Mouse (Mus musculus): Measurements from ENCODE around the gene Upp2. TPM values are rescaled to one million over a fixed set of nuclear protein-coding genes. Genes with fewer than 3 reads are reported as not detected.

Upp2 gene
- total RNA-seq, 1 experiment: 0.67 TPM

GRCm38 (mm10) chr2:58665081-58665814 lies 98.2 kb downstream of the Upp2 start:
- H3K27ac ChIP-seq (ENCODE audit: insufficient read depth, low read depth, low read length, poor library complexity, severe bottlenecking): no peak overlapping the region
- peaks cover 0 to 8% of the 10 kb centered on the region in 2 experiments; a peak in 1 of 4 replicates for H3K4me1 ChIP-seq (ENCODE audit: control insufficient read depth in 2 of 2, insufficient read depth in 2 of 2, low read length in 2 of 2, poor library complexity in 1 of 2)
- TF ChIP-seq HCFC1 (IDR thresholded peaks at IDR 0.05; ENCODE audit: borderline replicate concordance, insufficient read depth, low read length): no peak
- TF ChIP-seq ZC3H11A (IDR thresholded peaks at IDR 0.05; ENCODE audit: borderline replicate concordance, low read depth, low read length): peak; percentile 38; the same call in 1 of the 2 replicates
- no peak overlapping the region for H3K9ac ChIP-seq (ENCODE audit: insufficient read depth, low read depth, low read length, poor library complexity, severe bottlenecking)
- peak; percentile 68 for DNase-seq (ENCODE audit: low read depth, low spot score)
- H3K9me3 ChIP-seq (ENCODE audit: control insufficient read depth, insufficient read depth, low read depth, low read length): no peaks in the 10 kb centered on the region
- no peak overlapping the region for H3K4me3 ChIP-seq (ENCODE audit: insufficient read depth in 1 of 2, low read depth in 1 of 2, low read length in 2 of 2, poor library complexity in 1 of 2, severe bottlenecking in 1 of 2)
- in situ Hi-C loops (cut with MboI; ENCODE audit: low sequenced_read_pairs in 2 of 2, unreplicated experiment in 2 of 2): loop anchor here (10.0 to 25.0 kb wide), 4 partner anchors 190 to 628 kb away; partner anchors contain the start of genes Cytip (in 1 of the 2) and Gm17409 (in 1 of the 2)
- H3K36me3 ChIP-seq (ENCODE audit: control insufficient read depth, insufficient read depth, low read length, poor library complexity, severe bottlenecking): no peaks in the 10 kb centered on the region

- Histone ChIP-seq H3K9me3 (ENCODE audit: control insufficient read depth, insufficient read depth, low read depth, low read length) (no peaks in the 10 kb centered on the region), H3K9ac (ENCODE audit: insufficient read depth, low read depth, low read length, poor library complexity, severe bottlenecking) (no peak overlapping the region), H3K4me3 (ENCODE audit: insufficient read depth in 1 of 2, low read depth in 1 of 2, low read length in 2 of 2, poor library complexity in 1 of 2, severe bottlenecking in 1 of 2) (no peak overlapping the region), H3K27ac (ENCODE audit: insufficient read depth, low read depth, low read length, poor library complexity, severe bottlenecking) (no peak overlapping the region), H3K36me3 (ENCODE audit: control insufficient read depth, insufficient read depth, low read length, poor library complexity, severe bottlenecking) (no peaks in the 10 kb centered on the region), H3K4me1 (ENCODE audit: control insufficient read depth in 2 of 2, insufficient read depth in 2 of 2, low read length in 2 of 2, poor library complexity in 1 of 2) (peaks cover 0 to 2% of the 10 kb centered on the region in 2 experiments; a peak in 1 of 4 replicates)
- DNase-seq (ENCODE audit: low read depth, low spot score): no peak
- TF ChIP-seq HCFC1 (IDR thresholded peaks at IDR 0.05; ENCODE audit: borderline replicate concordance, insufficient read depth, low read length): no peak
- TF ChIP-seq ZC3H11A (IDR thresholded peaks at IDR 0.05; ENCODE audit: borderline replicate concordance, low read depth, low read length): no peak
- in situ Hi-C loops (cut with MboI; ENCODE audit: low sequenced_read_pairs in 2 of 2, unreplicated experiment in 2 of 2): loop anchor here (10.0 to 25.0 kb wide), 4 partner anchors 192 to 630 kb away; partner anchors contain the start of genes Cytip (in 1 of the 2) and Gm17409 (in 1 of the 2)
Observed at GRCm38 (mm10) chr2:58667298-58667697, 100.2 kb downstream of the Upp2 start.

GRCm38 (mm10) chr2:58667991-58668390 lies 100.9 kb downstream of the Upp2 start:
- no peak overlapping the region for H3K9ac ChIP-seq (ENCODE audit: insufficient read depth, low read depth, low read length, poor library complexity, severe bottlenecking)
- no peaks in the 10 kb centered on the region for H3K36me3 ChIP-seq (ENCODE audit: control insufficient read depth, insufficient read depth, low read length, poor library complexity, severe bottlenecking)
- in situ Hi-C loops (cut with MboI; ENCODE audit: low sequenced_read_pairs in 2 of 2, unreplicated experiment in 2 of 2): loop anchor here (10.0 to 25.0 kb wide), 4 partner anchors 193 to 631 kb away; partner anchors contain the start of genes Cytip (in 1 of the 2) and Gm17409 (in 1 of the 2)
- TF ChIP-seq ZC3H11A (IDR thresholded peaks at IDR 0.05; ENCODE audit: borderline replicate concordance, low read depth, low read length) (peak; percentile 96), MAFK (IDR thresholded peaks at IDR 0.05; ENCODE audit: insufficient read depth, low read depth, low read length) (no peak)
- no peaks in the 10 kb centered on the region for H3K9me3 ChIP-seq (ENCODE audit: control insufficient read depth, insufficient read depth, low read depth, low read length)
- H3K27ac ChIP-seq (ENCODE audit: insufficient read depth, low read depth, low read length, poor library complexity, severe bottlenecking): no peak overlapping the region
- peaks cover 0 to 2% of the 10 kb centered on the region in 2 experiments; a peak in 1 of 4 replicates for H3K4me1 ChIP-seq (ENCODE audit: control insufficient read depth in 2 of 2, insufficient read depth in 2 of 2, low read length in 2 of 2, poor library complexity in 1 of 2)
- no peak overlapping the region for H3K4me3 ChIP-seq (ENCODE audit: insufficient read depth in 1 of 2, low read depth in 1 of 2, low read length in 2 of 2, poor library complexity in 1 of 2, severe bottlenecking in 1 of 2)
- DNase-seq (ENCODE audit: low read depth, low spot score): peak; percentile 47

- H3K9me3 ChIP-seq (ENCODE audit: control insufficient read depth, insufficient read depth, low read depth, low read length): no peaks in the 10 kb centered on the region; the same call in 1 of the 2 replicates
- H3K9ac ChIP-seq (ENCODE audit: insufficient read depth, low read depth, low read length, poor library complexity, severe bottlenecking): no peak overlapping the region
- H3K27ac ChIP-seq (ENCODE audit: insufficient read depth, low read depth, low read length, poor library complexity, severe bottlenecking): no peak overlapping the region
- TF ChIP-seq ZNF384 (IDR thresholded peaks at IDR 0.05; ENCODE audit: low read depth, low read length) (no peak), CHD2 (IDR thresholded peaks at IDR 0.05; ENCODE audit: low read depth, low read length) (no peak), ZC3H11A (IDR thresholded peaks at IDR 0.05; ENCODE audit: borderline replicate concordance, low read depth, low read length) (no peak), HCFC1 (IDR thresholded peaks at IDR 0.05; ENCODE audit: borderline replicate concordance, insufficient read depth, low read length) (no peak), MAFK (IDR thresholded peaks at IDR 0.05; ENCODE audit: insufficient read depth, low read depth, low read length) (no peak)
- in situ Hi-C loops (cut with MboI; ENCODE audit: low sequenced_read_pairs in 2 of 2, unreplicated experiment in 2 of 2): loop anchor here (10.0 to 25.0 kb wide), 4 partner anchors 194 to 632 kb away; partner anchors contain the start of genes Cytip (in 1 of the 2) and Gm17409 (in 1 of the 2)
- DNase-seq (ENCODE audit: low read depth, low spot score): no peak
- H3K4me1 ChIP-seq (ENCODE audit: control insufficient read depth in 2 of 2, insufficient read depth in 2 of 2, low read length in 2 of 2, poor library complexity in 1 of 2): peaks cover 0 to 2% of the 10 kb centered on the region in 2 experiments; a peak in 1 of 4 replicates
- no peak overlapping the region for H3K4me3 ChIP-seq (ENCODE audit: insufficient read depth in 1 of 2, low read depth in 1 of 2, low read length in 2 of 2, poor library complexity in 1 of 2, severe bottlenecking in 1 of 2)
- H3K36me3 ChIP-seq (ENCODE audit: control insufficient read depth, insufficient read depth, low read length, poor library complexity, severe bottlenecking): no peaks in the 10 kb centered on the region
Observed at GRCm38 (mm10) chr2:58669114-58669513, 102.0 kb downstream of the Upp2 start.
